Mouse (Mus musculus) embryonic facial prominence, embryonic 14.5 days (tissue): Measurements from ENCODE around the gene Sval1. TPM values are rescaled to one million over a fixed set of nuclear protein-coding genes. Genes with fewer than 3 reads are reported as not detected.

Experiments
- ATAC-seq: fragments of 200-750 bp; cut with Nextera tagmentation; 2 replicates; pipeline ENCODE4 v1.8.0; 2017; ENCODE audit warnings: low read depth, moderate number of reproducible peaks, moderate TSS enrichment
- DNase-seq: peaks from one replicate; pipeline ENCODE4 v3.0.0-alpha.2; 2015; ENCODE audit warnings: low spot score
- H3K27ac ChIP-seq: fragments of 300-500 bp; sonication (generic); replicated peaks from 2 replicates; pipeline ENCODE4 v1.5.1; 2014; ENCODE audit warnings: low read depth, mild to moderate bottlenecking, low read length, moderate library complexity
- H3K27me3 ChIP-seq: fragments of 300-500 bp; sonication (generic); replicated peaks from 2 replicates; pipeline ENCODE4 v1.6.1; 2014; ENCODE audit warnings: low read length; ENCODE audit not compliant: control insufficient read depth, insufficient read depth
- H3K36me3 ChIP-seq: fragments of 300-500 bp; sonication (generic); 2 replicates; pipeline ENCODE4 v1.6.1; 2014; ENCODE audit warnings: low read length, mixed read lengths; ENCODE audit not compliant: control insufficient read depth, insufficient read depth
- H3K4me1 ChIP-seq: fragments of 300-500 bp; sonication (generic); 2 replicates; pipeline ENCODE4 v1.6.1; 2014; ENCODE audit warnings: antibody characterized with exemption, low read length; ENCODE audit not compliant: control insufficient read depth, insufficient read depth
- H3K4me2 ChIP-seq: fragments of 300-500 bp; sonication (generic); 2 replicates; pipeline ENCODE4 v1.6.1; 2014; ENCODE audit warnings: low read depth, mild to moderate bottlenecking, low read length, moderate library complexity, mixed read lengths
- H3K4me3 ChIP-seq: fragments of 300-500 bp; sonication (generic); 2 replicates; pipeline ENCODE4 v1.5.1; 2014; ENCODE audit warnings: low read depth, mild to moderate bottlenecking, low read length
- H3K9ac ChIP-seq: fragments of 300-500 bp; sonication (generic); 2 replicates; pipeline ENCODE4 v1.6.1; 2014; ENCODE audit warnings: low read depth, mild to moderate bottlenecking, low read length, moderate library complexity, mixed read lengths
- H3K9me3 ChIP-seq: fragments of 300-500 bp; sonication (generic); 2 replicates; pipeline ENCODE4 v1.6.1; 2016; ENCODE audit warnings: low read length; ENCODE audit not compliant: control insufficient read depth
- WGBS: fragments of 180-500 bp; shearing (Covaris S2); extraction: QIAGEN DNeasy Blood & Tissue Kit; methylation state at CpG from one replicate; pipeline ENCODE4 v1.1.7; 2014; 5-methylcytosine and 5-hydroxymethylcytosine counted together
- polyA plus RNA-seq: library from polyadenylated mRNA; unstranded; fragments of >200 nt; fragmentation: Nextera tagmentation; extraction: Ambion mirVana; gene quantifications from 2 replicates; pipeline ENCODE4 v1.2.1, GENCODE M21; 2014

Gene Sval1
- polyA plus RNA-seq, result not detected in 2 replicates

GRCm38 (mm10) chr6:41951330-41951729 is at the start of gene Sval1:
Gene Sval1, plus strand, starts transcription at chr6:41951630.
- Histone ChIP-seq H3K4me2 (no peak within 1 kb of the TSS), H3K9ac (no peak within 1 kb of the TSS), H3K27ac (no peak within 1 kb of the TSS), H3K36me3 (no peaks in the 10 kb centered on the region), H3K9me3 (no peaks in the 10 kb centered on the region), H3K27me3 (no peaks in the 10 kb centered on the region), H3K4me3 (no peak within 1 kb of the TSS), H3K4me1 (no peaks in the 10 kb centered on the region)
- 58% methylated on average over 1 of the region's 1 CpGs for WGBS
- no peak for ATAC-seq
- DNase-seq, result no peak

GRCm38 (mm10) chr6:41911625-41912024 is 39.8 kb upstream of the Sval1 start:
- DNase-seq (no peak), ATAC-seq (no peak)
- 84% methylated on average over 5 of the region's 5 CpGs for WGBS
- Histone ChIP-seq H3K27me3 (no peaks in the 10 kb centered on the region), H3K4me3 (no peak overlapping the region), H3K27ac (no peak overlapping the region), H3K9me3 (no peaks in the 10 kb centered on the region), H3K36me3 (no peaks in the 10 kb centered on the region), H3K4me1 (no peaks in the 10 kb centered on the region), H3K9ac (no peak overlapping the region), H3K4me2 (no peak overlapping the region)

- ATAC-seq (no peak), DNase-seq (peak; percentile 1)
- H3K4me3 ChIP-seq, result no peak overlapping the region
- H3K4me2 ChIP-seq, result no peak overlapping the region
- H3K4me1 ChIP-seq, result no peaks in the 10 kb centered on the region
- H3K27ac ChIP-seq, result no peak overlapping the region
- H3K9ac ChIP-seq, result no peak overlapping the region
- H3K9me3 ChIP-seq, result no peaks in the 10 kb centered on the region
- WGBS, result 66% methylated on average over 2 of the region's 2 CpGs
- H3K36me3 ChIP-seq, result no peaks in the 10 kb centered on the region
- H3K27me3 ChIP-seq, result no peaks in the 10 kb centered on the region
Observed at GRCm38 (mm10) chr6:41914883-41915282, 36.5 kb upstream of the Sval1 start.

DNA sequence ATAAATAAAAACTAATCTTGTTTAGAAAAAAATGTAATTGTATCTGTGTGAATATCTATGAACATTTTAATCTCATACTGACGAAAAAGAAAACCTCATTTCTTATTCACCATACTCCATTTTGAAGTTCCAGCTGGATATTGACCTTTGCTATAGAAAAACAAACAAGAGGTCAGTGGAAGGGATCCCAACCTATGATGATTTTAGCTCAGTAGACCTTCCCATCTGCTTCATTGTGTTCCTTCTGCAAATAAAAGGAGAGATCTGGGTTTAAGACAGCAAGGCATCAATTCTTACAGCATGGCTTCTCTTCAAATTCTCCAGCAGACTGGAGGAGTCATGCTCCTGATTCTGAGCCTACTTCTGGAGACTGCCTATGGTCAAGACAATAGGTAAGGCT is 16.4 kb downstream of the Sval1 start, which contains the start of gene Sval3:
Gene Sval3 (plus strand): TSS at position 301 of the 400 bp plus-strand sequence.
- no peak within 1 kb of the TSS for H3K27ac ChIP-seq
- WGBS, result 67% methylated on average over 1 of the region's 1 CpGs
- H3K36me3 ChIP-seq, result no peaks in the 10 kb centered on the region
- no peaks in the 10 kb centered on the region for H3K4me1 ChIP-seq
- H3K9ac ChIP-seq, result no peak within 1 kb of the TSS
- H3K27me3 ChIP-seq, result no peaks in the 10 kb centered on the region
- DNase-seq (no peak), ATAC-seq (no peak)
- H3K4me2 ChIP-seq, result no peak within 1 kb of the TSS
- no peak within 1 kb of the TSS for H3K4me3 ChIP-seq
- H3K9me3 ChIP-seq, result no peaks in the 10 kb centered on the region

Other genes starting within 250 kb of the Sval1 start
- gene Kel, start 247.3 kb upstream of the Sval1 start, polyA plus RNA-seq, result 0.85 and 2.5 TPM in 2 replicates
- gene Olfr459, start 176.5 kb upstream of the Sval1 start, polyA plus RNA-seq, result 0.06 TPM in 1 of 2 replicates, not detected in the other
- gene Pip, start 104.1 kb upstream of the Sval1 start, polyA plus RNA-seq, result not detected in 2 replicates
- gene Sval2, start 98.6 kb upstream of the Sval1 start, polyA plus RNA-seq, result not detected in 2 replicates
- gene Sval3, start 16.5 kb downstream of the Sval1 start, polyA plus RNA-seq, result not detected in 2 replicates
- gene Sva, start 86.8 kb downstream of the Sval1 start, polyA plus RNA-seq, result not detected in 2 replicates
- gene Tas2r139, start 189.3 kb downstream of the Sval1 start, polyA plus RNA-seq, result not detected in 2 replicates